Mouse (Mus musculus) neural tube, embryonic 10.5 days (tissue): ENCODE measurements at regions not wholly inside any gene's neighbourhood (a gene's known extent, or its start where the extent isn't known, plus 50 kb on each side); places are given as distances from the start of the nearest gene placed in this dataset.

Experiments used
- DNase-seq: peaks from one replicate; pipeline ENCODE4 v3.0.0-alpha.2; 2017; ENCODE audit warnings: low spot score; ENCODE audit errors: extremely low spot score

GRCm38 (mm10) chrX:143996716-143997115 is 63.6 kb upstream of the Dcx start:
- peak; percentile 13 for DNase-seq
